Mouse (Mus musculus): ENCODE data around the gene 2410137M14Rik. TPM values are rescaled to one million over a fixed set of nuclear protein-coding genes. Genes with fewer than 3 reads are reported as not detected.
"Not testable (repeated sequence)": the region's sequence is repeated elsewhere in the genome, so short reads cannot be mapped to it uniquely, and the experiment has no call there.

Gene 2410137M14Rik
- not detected in 2 replicates for total RNA-seq (2015)
- not detected in 2 replicates for total RNA-seq (2017)

GRCm38 (mm10) chr17:36981221-36981813 lies at the start of gene 2410137M14Rik:
Gene 2410137M14Rik (minus strand): TSS chr17:36981237.
- ATAC-seq (replicated peaks; ENCODE audit: poor library complexity): peak; percentile 53

- ATAC-seq (replicated peaks; ENCODE audit: poor library complexity): no peak
Observed at GRCm38 (mm10) chr17:37029162-37029561, 48.1 kb upstream of the 2410137M14Rik start.

- ATAC-seq (replicated peaks; ENCODE audit: poor library complexity): peak; percentile 97
Observed at GRCm38 (mm10) chr17:37028683-37029120, 47.7 kb upstream of the 2410137M14Rik start.

DNA sequence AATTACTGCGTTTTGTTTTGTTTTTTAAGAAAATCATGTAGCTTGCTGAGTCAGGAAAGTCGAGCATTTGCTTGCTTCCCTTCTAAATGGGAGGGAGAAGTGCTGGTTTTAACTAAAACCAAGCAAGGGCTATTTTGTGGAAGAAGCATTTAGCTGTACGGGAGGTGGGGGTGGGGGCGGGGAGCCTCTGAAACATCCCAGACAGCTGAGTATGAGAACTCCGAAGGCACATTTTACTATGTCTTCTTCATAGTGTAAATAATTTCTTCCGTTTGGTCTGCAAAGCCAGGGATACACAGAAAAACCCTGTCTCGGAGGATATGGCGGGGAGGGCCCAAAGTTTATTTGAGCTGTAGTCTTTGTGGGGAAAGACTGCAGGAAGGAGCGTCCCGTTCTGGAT lies 47.2 kb upstream of the 2410137M14Rik start:
- ATAC-seq (replicated peaks; ENCODE audit: poor library complexity): no peak

DNA sequence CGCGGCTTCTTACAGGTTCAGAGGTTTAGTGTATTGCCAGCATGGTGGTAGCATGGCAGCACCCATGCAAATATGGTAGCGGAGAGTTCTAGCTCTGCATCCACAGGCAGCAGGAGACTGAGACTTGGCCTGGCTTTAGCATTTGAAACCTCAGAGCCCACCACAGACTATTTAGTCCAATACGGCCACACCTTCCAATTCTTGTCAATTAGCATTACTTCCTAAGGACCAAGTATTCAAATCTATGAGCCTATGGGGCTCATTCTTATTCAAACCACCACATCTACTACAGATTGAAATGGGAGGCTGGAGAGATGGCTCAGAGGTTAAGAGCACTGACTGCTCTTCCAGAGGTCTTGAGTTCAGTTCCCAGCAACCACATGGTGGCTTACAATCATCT lies 46.4 kb upstream of the 2410137M14Rik start:
- no peak for ATAC-seq (replicated peaks; ENCODE audit: poor library complexity)

- no peak for ATAC-seq (replicated peaks; ENCODE audit: poor library complexity)
Observed at GRCm38 (mm10) chr17:37026425-37026824, 45.4 kb upstream of the 2410137M14Rik start.

GRCm38 (mm10) chr17:37022628-37023576 lies 41.9 kb upstream of the 2410137M14Rik start, which contains the start of gene Mog:
Gene Mog (minus strand): TSS chr17:37023398.
- no peak for ATAC-seq (replicated peaks; ENCODE audit: poor library complexity)

DNA sequence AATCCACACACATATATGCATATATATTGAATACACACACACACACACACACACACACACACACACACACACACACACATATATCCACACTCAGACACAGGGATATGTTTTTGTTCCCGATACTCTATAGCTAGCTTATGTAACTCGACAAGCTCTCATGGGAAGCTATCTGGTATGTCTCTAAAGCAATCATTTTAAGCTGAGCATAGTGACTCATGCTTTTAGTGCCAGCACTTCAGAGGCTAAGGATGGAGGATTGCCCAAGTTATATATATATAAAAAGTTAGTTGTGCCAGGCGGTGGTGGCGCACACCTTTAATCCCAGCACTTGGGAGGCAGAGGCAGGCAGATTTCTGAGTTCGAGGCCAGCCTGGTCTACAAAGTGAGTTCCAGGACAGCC lies 38.2 kb upstream of the 2410137M14Rik start:
- ATAC-seq (replicated peaks; ENCODE audit: poor library complexity): not testable (repeated sequence)

GRCm38 (mm10) chr17:37018328-37018727 lies 37.3 kb upstream of the 2410137M14Rik start:
- no peak for ATAC-seq (replicated peaks; ENCODE audit: poor library complexity)

DNA sequence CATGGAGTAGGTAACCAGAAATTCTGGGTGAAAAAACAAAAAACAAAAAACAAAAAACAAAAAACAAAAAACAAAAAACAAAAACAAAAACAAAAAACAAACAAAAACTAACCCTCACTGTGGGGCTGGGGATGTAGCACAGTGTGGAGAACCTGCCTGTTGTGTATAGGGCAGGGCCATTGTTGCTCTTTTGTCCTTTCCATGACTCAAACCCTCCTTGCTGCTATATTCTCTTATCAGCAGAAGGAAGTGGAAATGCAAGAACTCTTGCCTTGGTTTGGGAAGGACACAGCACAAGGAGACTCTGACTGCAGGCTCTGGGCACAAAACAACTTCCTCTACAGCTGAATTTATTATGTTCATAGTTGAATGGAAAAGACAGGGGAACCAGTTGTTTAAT lies 35.3 kb upstream of the 2410137M14Rik start:
- no peak for ATAC-seq (replicated peaks; ENCODE audit: poor library complexity)

- no peak for ATAC-seq (replicated peaks; ENCODE audit: poor library complexity)
Observed at GRCm38 (mm10) chr17:37012141-37012540, 31.1 kb upstream of the 2410137M14Rik start.

DNA sequence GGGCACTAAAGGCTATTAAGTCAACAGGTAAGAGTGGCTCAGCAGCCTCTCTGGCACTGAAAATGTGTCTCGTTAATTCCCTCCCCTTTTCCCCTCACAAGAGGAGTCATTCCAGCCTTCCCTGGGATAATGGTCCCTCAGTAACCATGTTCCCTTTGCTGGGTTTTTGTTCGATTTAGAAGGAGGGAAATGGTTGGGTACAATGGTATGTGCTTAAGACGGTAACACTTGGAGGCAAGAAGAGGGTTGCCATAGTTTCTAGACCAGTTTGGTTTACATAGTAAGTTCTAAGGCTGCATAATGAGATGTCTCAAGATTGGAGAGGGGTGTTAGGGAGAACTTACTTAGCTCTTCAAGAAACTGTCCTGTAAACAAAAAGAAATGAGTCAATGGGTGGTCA lies 30.7 kb upstream of the 2410137M14Rik start:
- no peak for ATAC-seq (replicated peaks; ENCODE audit: poor library complexity)

DNA sequence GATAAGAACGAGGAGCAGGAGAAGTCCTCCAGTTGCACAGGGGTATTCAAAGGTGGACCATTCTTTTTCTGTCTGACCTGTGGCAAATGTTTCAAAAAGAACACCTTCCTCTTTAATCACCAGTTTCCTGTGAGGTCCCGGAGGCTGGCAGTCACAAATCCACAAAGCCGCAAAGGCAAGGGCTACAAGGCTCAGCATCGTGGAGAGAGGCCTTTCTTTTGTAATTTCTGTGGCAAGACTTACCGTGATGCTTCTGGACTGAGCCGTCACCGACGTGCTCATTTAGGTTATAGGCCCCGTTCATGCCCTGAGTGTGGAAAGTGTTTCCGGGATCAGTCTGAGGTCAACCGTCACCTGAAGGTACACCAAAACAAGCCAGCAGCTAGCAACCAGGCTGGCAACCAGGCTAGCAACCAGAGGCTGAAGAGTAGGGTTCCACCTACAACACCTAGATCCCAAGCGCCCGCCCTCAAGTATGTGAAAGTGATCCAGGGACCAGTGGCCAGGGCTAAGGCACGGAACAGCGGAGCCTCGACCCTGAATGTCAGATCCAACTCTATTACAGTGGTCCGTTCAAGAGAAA lies 28.5 kb upstream of the 2410137M14Rik start:
- peak; percentile 95 for ATAC-seq (replicated peaks; ENCODE audit: poor library complexity)

DNA sequence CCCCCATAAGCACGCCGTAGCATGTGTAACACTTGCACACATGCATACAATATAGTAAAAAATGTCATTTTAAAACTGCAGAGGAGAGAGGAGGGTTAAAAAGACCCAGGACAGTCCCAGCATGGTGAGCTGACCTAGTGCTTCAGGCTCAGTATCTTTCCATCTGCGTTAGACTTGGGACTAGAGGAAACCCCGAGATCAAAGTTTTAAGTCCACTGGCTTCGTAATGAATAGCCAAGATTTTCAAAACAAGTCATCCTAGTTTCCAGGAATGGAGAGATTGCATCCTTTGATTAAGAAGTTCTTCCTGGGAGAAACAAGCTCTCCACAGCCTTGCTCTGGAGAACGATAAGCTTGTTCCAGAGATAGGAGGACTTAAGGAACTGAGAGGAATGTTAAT lies 27.1 kb upstream of the 2410137M14Rik start:
- ATAC-seq (replicated peaks; ENCODE audit: poor library complexity): no peak

GRCm38 (mm10) chr17:37003366-37003765 lies 22.3 kb upstream of the 2410137M14Rik start:
- no peak for ATAC-seq (replicated peaks; ENCODE audit: poor library complexity)

GRCm38 (mm10) chr17:37002364-37003330 lies 21.6 kb upstream of the 2410137M14Rik start:
- ATAC-seq (replicated peaks; ENCODE audit: poor library complexity): peak; percentile 74

- ATAC-seq (replicated peaks; ENCODE audit: poor library complexity): no peak
Observed at GRCm38 (mm10) chr17:37000863-37001262, 19.8 kb upstream of the 2410137M14Rik start, which contains the start of gene Zfp57. Gene Zfp57 (plus strand): TSS chr17:37001163.

GRCm38 (mm10) chr17:36998477-36998876 lies 17.4 kb upstream of the 2410137M14Rik start:
- ATAC-seq (replicated peaks; ENCODE audit: poor library complexity): no peak

- ATAC-seq (replicated peaks; ENCODE audit: poor library complexity): peak; percentile 56
Observed at GRCm38 (mm10) chr17:36997033-36997735, 16.1 kb upstream of the 2410137M14Rik start.

DNA sequence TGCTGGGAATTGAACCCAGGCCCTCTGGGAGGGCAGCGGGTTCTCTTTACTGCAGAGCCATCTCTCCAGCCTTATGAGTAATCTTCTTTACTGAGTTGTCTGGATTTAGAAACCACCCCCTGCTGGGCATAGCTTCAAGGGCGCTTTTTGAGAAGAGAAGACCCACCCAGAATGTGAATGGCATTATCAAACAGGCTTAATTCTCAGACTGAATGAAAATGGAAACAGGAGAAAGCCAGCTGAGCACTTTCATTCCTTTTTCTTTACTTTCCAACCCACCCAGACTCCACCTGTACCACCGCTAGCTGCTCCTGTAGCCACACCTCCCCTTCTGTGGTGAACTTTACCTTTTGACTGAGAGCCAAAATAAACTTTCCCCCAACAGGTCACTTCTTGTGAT lies 14.4 kb upstream of the 2410137M14Rik start:
- ATAC-seq (replicated peaks; ENCODE audit: poor library complexity): no peak

Data from megakaryocyte progenitor cell, adult 5-6 weeks (primary cell).